Mouse (Mus musculus): ENCODE measurements around the gene Icam4.

DNA sequence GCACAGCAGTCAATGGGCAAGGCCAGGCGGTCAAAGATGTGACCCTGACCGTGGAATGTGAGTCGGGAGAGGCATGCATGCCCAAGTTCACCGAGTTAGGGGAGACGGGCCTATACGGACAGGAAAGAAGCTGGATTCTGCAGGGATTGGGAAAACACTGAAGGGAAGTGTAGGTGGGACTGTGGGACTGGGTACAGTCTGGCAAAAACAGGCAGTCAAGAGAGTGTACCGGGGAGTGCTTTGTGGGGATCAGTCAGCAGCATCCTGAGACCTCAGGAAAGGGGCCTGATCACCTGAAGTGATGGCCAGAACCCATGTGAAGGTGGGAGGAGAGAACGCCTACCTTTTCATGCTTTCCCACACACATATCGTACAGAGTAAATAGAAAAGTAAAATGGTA lies 6.4 kb downstream of the Icam4 start:
- no peak for TF ChIP-seq HCFC1 (IDR thresholded peaks at IDR 0.05; ENCODE audit: low read depth, low read length)
- TF ChIP-seq CTCF (conservative IDR thresholded peaks at IDR 0.05 in 1 of 2, IDR thresholded peaks at IDR 0.05 in 1 of 2; ENCODE audit: low read depth in 2 of 2, low read length in 2 of 2), result no peak
- no peak for TF ChIP-seq CHD1 (IDR thresholded peaks at IDR 0.05; ENCODE audit: low read depth, low read length)
- no peak for TF ChIP-seq CHD2 (IDR thresholded peaks at IDR 0.05; ENCODE audit: low read length)
- no peak for TF ChIP-seq EP300 (IDR thresholded peaks at IDR 0.05; ENCODE audit: low read length)
- no peak for TF ChIP-seq SIN3A (IDR thresholded peaks at IDR 0.05; ENCODE audit: low read length)

Measured in CH12.LX (cell line).